Comparison of ENCODE assay signal across 10 mouse cellular contexts in genomic region chr17:17490820-17491621, GRCm38 (mm10).
DNase-seq lines count a peak whose midpoint lies in the region; ATAC-seq lines count a peak whose summit lies in the region.
"Had no signal": no experiment of that assay in that cellular context is flagged by ENCODE, and none has a peak within 500 bp of the region (broad histone marks: within the 10 kb centered on the region; RNA-seq: fewer than 3 reads in every experiment).

No protein-coding gene starts in this region.

- peak; percentile 11 for DNase-seq in gastrocnemius, adult 18-20 months (ENCODE audit: low spot score)
- DNase-seq in gastrocnemius, adult 8-10 months (ENCODE audit: low spot score in 2 of 2), result no peak
- peak; percentile 1 for DNase-seq in ovary, postnatal 10 days (ENCODE audit: low spot score)
- no peak for DNase-seq in ovary, adult 18-20 months (ENCODE audit: low spot score)
- peak; percentile 37 for DNase-seq in kidney, postnatal 14 days
- DNase-seq in layer of hippocampus, adult 9-11 months, result no peak
- DNase-seq in right cerebral cortex, postnatal 4 days, result no peak
- DNase-seq: adrenal gland, adult 8-10 months; thymus, adult 2 months had no signal

- ATAC-seq in inflammation-experienced regulatory T-cells, adult 6 months, result no peak

Comparison
In these comparisons a context has a peak if more than half of its experiments do, and no peak if none do; other contexts are left out.
1. DNase-seq: peak in gastrocnemius, adult 18-20 months (single experiment), ovary, postnatal 10 days (single experiment) and kidney, postnatal 14 days (single experiment); none in gastrocnemius, adult 8-10 months (0 of 2), ovary, adult 18-20 months (single experiment), layer of hippocampus, adult 9-11 months (single experiment) and right cerebral cortex, postnatal 4 days (single experiment).